Mouse (Mus musculus) embryonic facial prominence, embryonic 13.5 days (tissue): Measurements from ENCODE around the gene Arnt. TPM values are rescaled to one million over a fixed set of nuclear protein-coding genes. Genes with fewer than 3 reads are reported as not detected.
A peak's percentile ranks its signal among the peaks of the same experiment; 100 is the strongest.

Experiments
- ATAC-seq: fragments of 200-750 bp; cut with Nextera tagmentation; 2 replicates; pipeline ENCODE4 v1.8.0; 2017; ENCODE audit warnings: low read depth; ENCODE audit not compliant: insufficient number of reproducible peaks, insufficient read depth, low FRiP score, low TSS enrichment
- H3K27ac ChIP-seq: fragments of 300-500 bp; sonication (generic); 2 replicates; pipeline ENCODE4 v1.5.1; 2015; ENCODE audit warnings: moderate library complexity, mild to moderate bottlenecking, inconsistent platforms
- H3K27me3 ChIP-seq: fragments of 300-500 bp; sonication (generic); 2 replicates; pipeline ENCODE4 v1.6.1; 2015; ENCODE audit warnings: mild to moderate bottlenecking, inconsistent platforms
- H3K36me3 ChIP-seq: fragments of 300-500 bp; sonication (generic); 2 replicates; pipeline ENCODE4 v1.6.1; 2015; ENCODE audit warnings: mild to moderate bottlenecking, inconsistent platforms
- H3K4me1 ChIP-seq: fragments of 300-500 bp; sonication (generic); 2 replicates; pipeline ENCODE4 v1.6.1; 2015; ENCODE audit warnings: inconsistent platforms
- H3K4me2 ChIP-seq: fragments of 300-500 bp; sonication (generic); 2 replicates; pipeline ENCODE4 v1.6.1; 2015; ENCODE audit warnings: moderate library complexity, mild to moderate bottlenecking, inconsistent platforms
- H3K4me3 ChIP-seq: fragments of 300-500 bp; sonication (generic); 2 replicates; pipeline ENCODE4 v1.5.1; 2015; ENCODE audit warnings: mild to moderate bottlenecking, inconsistent platforms
- H3K9ac ChIP-seq: fragments of 300-500 bp; sonication (generic); 2 replicates; pipeline ENCODE4 v1.6.1; 2015; ENCODE audit warnings: mild to moderate bottlenecking, inconsistent platforms
- H3K9me3 ChIP-seq: fragments of 300-500 bp; sonication (generic); 2 replicates; pipeline ENCODE4 v1.6.1; 2016; ENCODE audit warnings: inconsistent platforms
- WGBS: fragments of 180-500 bp; shearing (Covaris S2); methylation state at CpG from one replicate; pipeline ENCODE4 v1.1.7; 2015; ENCODE audit warnings: mixed read lengths; 5-methylcytosine and 5-hydroxymethylcytosine counted together
- polyA plus RNA-seq: library from polyadenylated mRNA; unstranded; fragments of >200 nt; fragmentation: Nextera tagmentation; extraction: Ambion mirVana; gene quantifications from 2 replicates; pipeline ENCODE4 v1.2.1, GENCODE M21; 2015

The Arnt gene
- polyA plus RNA-seq, 1 experiment from 2014 or later = 53.2 TPM

DNA sequence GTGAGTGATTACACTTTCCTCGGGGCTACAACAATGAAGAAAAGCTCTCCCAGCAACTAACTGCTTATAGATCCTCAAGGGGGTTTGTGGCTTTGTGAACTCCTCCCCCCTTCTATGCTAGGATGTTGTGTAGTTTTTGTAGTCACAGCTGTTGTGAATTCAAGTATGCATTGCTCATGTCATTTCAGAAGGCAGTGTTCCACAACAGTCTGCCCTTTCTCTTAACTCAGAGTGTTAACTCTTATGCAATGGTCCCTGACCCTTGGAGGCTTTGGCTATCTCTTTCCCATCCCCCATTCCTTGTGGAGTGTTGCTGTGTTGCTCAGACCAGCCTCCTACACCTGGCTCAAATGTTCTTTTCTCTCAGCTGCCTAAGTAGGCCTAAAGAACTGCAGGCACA lies 25.2 kb downstream of the Arnt start:
- no peak overlapping the region for H3K4me2 ChIP-seq
- ATAC-seq = no peak
- no peak overlapping the region for H3K4me3 ChIP-seq
- H3K36me3 ChIP-seq = peaks cover 43% of the 10 kb centered on the region
- H3K4me1 ChIP-seq = no peaks in the 10 kb centered on the region
- no peak overlapping the region for H3K9ac ChIP-seq
- WGBS = 33% methylated on average over 1 of the region's 1 CpGs
- H3K27ac ChIP-seq = no peak overlapping the region
- no peaks in the 10 kb centered on the region for H3K27me3 ChIP-seq
- no peaks in the 10 kb centered on the region for H3K9me3 ChIP-seq

DNA sequence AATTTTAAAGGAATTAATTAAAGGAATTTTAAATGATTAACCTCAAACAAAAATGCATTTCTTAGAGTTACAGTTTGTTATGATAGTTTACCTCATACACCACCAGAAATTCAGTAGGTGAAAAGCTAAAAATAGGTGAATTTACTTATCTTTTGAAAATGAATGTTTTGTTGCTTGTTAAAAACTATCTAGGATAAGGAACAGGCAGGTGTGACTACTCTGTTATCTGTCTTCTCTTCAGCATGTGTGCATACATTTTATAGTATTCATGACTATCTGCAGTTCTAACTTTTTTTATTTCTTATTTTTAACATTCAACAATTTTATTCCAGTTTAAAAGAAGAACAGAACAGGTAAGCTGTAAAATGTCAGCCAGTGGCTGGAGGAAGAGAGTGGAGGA lies 29.7 kb downstream of the Arnt start:
- H3K4me2 ChIP-seq = no peak overlapping the region
- no peaks in the 10 kb centered on the region for H3K9me3 ChIP-seq
- no peak overlapping the region for H3K4me3 ChIP-seq
- no peak overlapping the region for H3K9ac ChIP-seq
- H3K36me3 ChIP-seq = peaks cover 59% of the 10 kb centered on the region
- no peak for ATAC-seq
- H3K27ac ChIP-seq = no peak overlapping the region
- H3K27me3 ChIP-seq = no peaks in the 10 kb centered on the region
- no peaks in the 10 kb centered on the region for H3K4me1 ChIP-seq

DNA sequence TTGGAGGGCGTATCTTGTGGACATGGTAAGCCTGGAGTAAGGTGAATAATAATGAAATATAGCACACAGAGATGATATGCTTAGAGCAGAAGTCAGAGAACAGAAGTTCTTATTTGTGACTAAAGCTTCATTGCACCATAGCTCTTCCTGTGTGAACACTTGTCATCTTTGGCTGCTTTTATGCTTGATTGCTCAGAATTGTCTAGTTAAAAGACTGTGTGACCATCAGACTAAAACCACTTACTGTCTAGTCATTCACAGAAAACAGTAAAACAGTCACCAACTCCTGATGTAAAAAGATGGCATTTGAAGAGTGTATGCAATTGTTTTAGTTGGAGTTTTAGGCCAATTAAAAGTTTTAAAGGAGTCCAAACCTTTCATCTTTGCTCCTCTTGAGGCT lies 44.8 kb downstream of the Arnt start:
- Histone ChIP-seq H3K9me3 (no peaks in the 10 kb centered on the region), H3K4me2 (no peak overlapping the region), H3K27me3 (no peaks in the 10 kb centered on the region), H3K27ac (no peak overlapping the region), H3K4me3 (no peak overlapping the region), H3K9ac (no peak overlapping the region), H3K36me3 (peaks cover 82% of the 10 kb centered on the region), H3K4me1 (no peaks in the 10 kb centered on the region)
- 94% methylated on average over 1 of the region's 1 CpGs for WGBS
- ATAC-seq = no peak

DNA sequence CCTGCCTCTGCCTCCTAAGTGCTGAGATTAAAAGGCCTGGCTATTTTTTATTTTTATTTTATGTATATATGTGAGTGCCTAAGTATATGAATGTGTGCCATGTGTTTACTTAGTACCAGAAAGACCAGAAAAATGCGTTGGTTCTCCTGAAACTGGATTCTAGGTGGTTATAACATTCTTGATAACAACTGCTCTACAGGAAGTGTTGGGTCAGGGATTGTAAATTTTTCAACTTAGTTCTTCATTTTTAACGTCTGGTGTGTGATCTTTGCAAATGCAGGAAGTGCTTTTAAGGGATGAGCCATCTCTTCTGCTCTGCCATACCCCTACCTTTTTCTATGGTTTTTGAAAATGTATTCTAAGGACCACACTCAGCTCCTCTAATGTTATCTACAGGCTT lies 52.2 kb downstream of the Arnt start:
- Histone ChIP-seq H3K4me2 (no peak overlapping the region), H3K36me3 (peaks cover 81% of the 10 kb centered on the region), H3K9ac (no peak overlapping the region), H3K9me3 (no peaks in the 10 kb centered on the region), H3K27ac (no peak overlapping the region), H3K4me1 (no peaks in the 10 kb centered on the region), H3K4me3 (no peak overlapping the region), H3K27me3 (no peaks in the 10 kb centered on the region)
- ATAC-seq = no peak
- WGBS = 83% methylated on average over 2 of the region's 2 CpGs

DNA sequence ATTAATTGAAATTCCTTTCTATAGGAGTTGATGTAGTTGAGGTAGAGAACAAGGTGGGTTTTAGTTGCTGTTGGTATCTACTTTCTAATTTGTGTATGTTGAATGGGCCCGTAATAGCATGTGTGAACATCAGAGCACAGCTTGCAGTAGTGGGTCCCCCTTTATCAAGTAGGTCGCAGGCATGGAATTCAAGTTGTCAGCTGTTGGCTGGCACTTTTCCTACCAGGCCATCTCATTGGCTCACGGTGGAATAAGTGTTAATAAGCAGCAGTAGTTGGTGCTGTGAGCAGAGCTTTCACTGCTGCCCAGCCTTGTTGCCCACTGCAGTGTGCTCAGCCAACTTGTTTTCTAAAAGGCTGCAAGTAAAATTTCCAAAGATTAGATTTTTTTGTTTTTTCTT lies 54.5 kb downstream of the Arnt start:
- no peaks in the 10 kb centered on the region for H3K9me3 ChIP-seq
- no peak overlapping the region for H3K4me3 ChIP-seq
- H3K27ac ChIP-seq = no peak overlapping the region
- H3K27me3 ChIP-seq = no peaks in the 10 kb centered on the region
- H3K36me3 ChIP-seq = peaks cover 81% of the 10 kb centered on the region
- no peak overlapping the region for H3K9ac ChIP-seq
- peaks cover 3% of the 10 kb centered on the region for H3K4me1 ChIP-seq
- no peak for ATAC-seq
- WGBS = 90% methylated on average over 3 of the region's 3 CpGs
- H3K4me2 ChIP-seq = no peak overlapping the region

DNA sequence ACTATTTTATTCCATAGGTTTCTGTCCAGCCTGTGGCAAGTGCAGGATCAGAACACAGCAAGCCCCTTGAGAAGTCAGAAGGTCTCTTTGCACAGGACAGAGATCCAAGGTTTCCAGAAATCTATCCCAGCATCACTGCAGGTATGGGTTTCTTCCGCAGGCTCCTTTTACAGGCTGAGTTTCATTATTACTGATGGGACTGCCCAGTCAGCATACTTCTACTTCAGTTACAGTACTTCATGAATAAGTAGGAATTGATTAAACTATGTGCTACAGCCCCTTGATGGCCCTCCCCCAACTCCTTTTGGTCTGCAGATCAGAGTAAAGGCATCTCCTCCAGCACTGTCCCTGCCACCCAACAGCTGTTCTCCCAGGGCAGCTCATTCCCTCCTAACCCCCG lies 56.0 kb downstream of the Arnt start:
- Histone ChIP-seq H3K27me3 (no peaks in the 10 kb centered on the region), H3K4me1 (peaks cover 16% of the 10 kb centered on the region), H3K4me3 (no peak overlapping the region), H3K9me3 (no peaks in the 10 kb centered on the region), H3K27ac (no peak overlapping the region), H3K9ac (no peak overlapping the region), H3K36me3 (peaks cover 87% of the 10 kb centered on the region), H3K4me2 (no peak overlapping the region)
- no peak for ATAC-seq
- 87% methylated on average over 2 of the region's 2 CpGs for WGBS

DNA sequence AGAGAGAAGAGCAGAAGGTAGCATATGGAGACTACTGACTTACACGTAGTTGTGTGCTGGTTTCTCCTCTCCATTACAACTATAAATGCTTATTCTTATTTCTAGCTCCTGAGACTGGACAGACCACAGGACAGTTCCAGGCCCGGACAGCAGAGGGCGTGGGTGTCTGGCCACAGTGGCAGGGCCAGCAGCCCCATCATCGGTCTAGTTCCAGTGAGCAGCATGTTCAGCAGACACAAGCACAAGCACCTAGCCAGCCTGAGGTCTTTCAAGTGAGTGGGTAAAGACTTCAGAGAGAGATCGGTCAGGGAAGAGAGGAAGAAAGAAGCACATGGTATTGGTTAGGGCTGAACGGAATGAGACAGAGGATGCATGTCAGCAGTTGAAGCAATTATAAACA lies 60.2 kb downstream of the Arnt start:
- H3K9ac ChIP-seq = no peak overlapping the region
- ATAC-seq = no peak
- peak overlapping the region; percentile 85 for H3K27ac ChIP-seq
- peaks cover 65% of the 10 kb centered on the region for H3K36me3 ChIP-seq
- H3K9me3 ChIP-seq = no peaks in the 10 kb centered on the region
- no peak overlapping the region for H3K4me2 ChIP-seq
- WGBS = 22% methylated on average over 6 of the region's 6 CpGs
- H3K27me3 ChIP-seq = no peaks in the 10 kb centered on the region
- no peak overlapping the region for H3K4me3 ChIP-seq
- peaks cover 27% of the 10 kb centered on the region for H3K4me1 ChIP-seq

DNA sequence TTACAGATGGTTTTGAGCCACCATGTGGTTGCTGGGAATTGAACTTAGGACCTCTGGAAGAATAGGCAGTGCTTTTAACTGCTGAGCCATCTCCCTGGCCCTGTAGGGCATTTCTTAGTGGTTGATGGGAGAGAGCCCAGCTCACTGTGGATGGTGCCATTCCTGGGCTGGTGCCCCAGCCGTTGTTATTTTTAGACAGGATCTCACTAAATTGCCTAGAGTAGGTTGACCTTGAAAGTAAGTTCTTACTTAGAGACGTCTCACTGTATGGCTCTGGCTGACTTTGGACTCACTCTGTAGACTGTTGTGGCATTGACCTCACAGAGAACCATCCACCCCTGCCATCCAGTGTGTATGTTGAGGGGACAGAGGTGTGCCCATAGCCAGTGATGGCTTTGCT lies 64.0 kb downstream of the Arnt start:
- H3K36me3 ChIP-seq = peaks cover 31% of the 10 kb centered on the region
- H3K27ac ChIP-seq = peak overlapping the region; percentile 29; the same call in 1 of the 2 replicates
- H3K9ac ChIP-seq = no peak overlapping the region
- 0 out of 2 replicates have a peak overlapping the region, but pooled peaks have one; percentile 65 for H3K4me2 ChIP-seq
- peaks cover 42% of the 10 kb centered on the region for H3K4me1 ChIP-seq
- H3K27me3 ChIP-seq = no peaks in the 10 kb centered on the region
- no peak for ATAC-seq
- H3K9me3 ChIP-seq = no peaks in the 10 kb centered on the region
- WGBS = 74% methylated on average over 2 of the region's 2 CpGs
- H3K4me3 ChIP-seq = no peak overlapping the region

DNA sequence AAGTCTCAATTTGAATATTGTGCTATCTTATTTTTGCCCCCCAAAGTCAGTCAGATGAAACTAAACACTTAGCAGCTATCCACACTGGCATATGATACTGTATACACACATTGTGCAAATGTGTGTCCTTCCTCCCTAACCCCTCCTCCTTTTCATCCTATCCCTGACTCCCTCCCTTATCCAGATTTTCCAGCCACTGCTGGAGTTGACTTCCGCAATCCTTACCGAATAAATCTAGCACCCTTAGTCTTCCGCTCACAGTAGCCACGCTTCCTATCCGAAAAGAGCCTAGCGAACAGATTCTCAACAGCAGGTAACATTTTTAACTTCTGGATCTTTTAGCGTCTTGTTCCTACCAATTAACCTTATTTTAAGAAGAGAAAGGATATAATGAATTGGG lies 64.8 kb downstream of the Arnt start, which contains the start of gene Ctsk:
Ctsk (plus strand) TSS at position 233 of the 400 bp plus-strand sequence.
- 42% methylated on average over 7 of the region's 7 CpGs for WGBS
- ATAC-seq = no peak

DNA sequence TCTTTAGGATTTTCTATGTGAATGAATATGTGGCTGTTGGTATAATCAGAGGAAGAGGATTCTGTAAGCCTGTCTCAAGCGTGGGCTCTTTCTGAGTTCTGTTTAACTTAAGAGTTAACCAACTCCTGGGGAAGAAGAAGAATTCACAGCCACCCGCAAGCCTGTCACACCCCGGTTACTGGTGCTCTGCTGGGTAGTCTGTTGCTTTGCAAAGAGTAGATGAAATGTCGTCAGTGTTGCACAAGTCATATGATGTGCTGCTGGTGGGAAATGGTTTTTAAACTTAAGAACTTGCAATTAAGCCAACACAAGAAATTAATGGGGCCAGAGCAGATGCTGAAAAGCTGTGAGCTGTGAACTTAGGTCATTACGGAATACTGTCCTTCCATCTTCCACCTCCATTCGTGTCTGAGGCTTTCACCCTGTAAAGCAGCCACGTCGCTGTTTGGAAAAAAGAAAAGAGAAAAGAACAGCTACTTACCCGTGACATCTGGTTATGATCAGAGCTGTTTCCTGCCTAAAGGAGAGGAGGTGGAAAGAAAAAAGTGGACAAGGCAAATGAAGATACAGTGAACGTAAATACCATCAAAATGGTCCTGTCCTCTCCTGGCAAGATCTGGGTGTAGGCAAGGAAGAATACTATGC lies 65.4 kb downstream of the Arnt start:
- Histone ChIP-seq H3K9me3 (no peaks in the 10 kb centered on the region), H3K4me2 (peak overlapping the region; percentile 65), H3K27me3 (no peaks in the 10 kb centered on the region), H3K4me1 (peaks cover 31% of the 10 kb centered on the region), H3K4me3 (peak overlapping the region; percentile 41), H3K27ac (peak overlapping the region; percentile 82), H3K9ac (peak overlapping the region; percentile 65), H3K36me3 (peaks cover 23% of the 10 kb centered on the region)
- 19% methylated on average over 10 of the region's 10 CpGs for WGBS
- ATAC-seq = no peak

More for the DNA sequence above, 64.8 kb downstream of the Arnt start, which contains the start of gene Ctsk:
- Histone ChIP-seq H3K4me1 (peaks cover 36% of the 10 kb centered on the region), H3K27ac (peak within 1 kb of the TSS; percentile 82), H3K36me3 (peaks cover 28% of the 10 kb centered on the region), H3K4me2 (peak within 1 kb of the TSS; percentile 65), H3K4me3 (peak within 1 kb of the TSS; percentile 41), H3K9ac (peak within 1 kb of the TSS; percentile 65), H3K27me3 (no peaks in the 10 kb centered on the region), H3K9me3 (no peaks in the 10 kb centered on the region)

DNA sequence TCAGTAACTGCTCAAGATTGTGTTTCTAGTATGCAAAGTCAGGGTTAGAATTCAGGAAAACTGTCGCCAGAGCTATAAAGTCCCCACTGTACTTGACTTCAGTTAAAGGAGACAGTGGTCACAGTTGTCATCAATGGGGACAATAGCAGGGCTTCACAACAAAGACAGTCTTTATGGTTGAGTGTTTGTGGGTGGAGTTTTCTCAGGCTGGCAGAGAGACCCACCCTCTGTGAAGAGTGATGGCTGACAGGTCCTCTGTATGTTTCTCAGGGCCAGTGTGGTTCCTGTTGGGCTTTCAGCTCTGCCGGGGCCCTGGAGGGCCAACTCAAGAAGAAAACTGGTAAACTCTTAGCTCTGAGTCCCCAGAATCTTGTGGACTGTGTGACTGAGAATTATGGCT lies 68.1 kb downstream of the Arnt start:
- Histone ChIP-seq H3K9me3 (no peaks in the 10 kb centered on the region), H3K9ac (no peak overlapping the region), H3K4me3 (no peak overlapping the region), H3K27ac (no peak overlapping the region), H3K36me3 (peaks cover 19% of the 10 kb centered on the region), H3K27me3 (no peaks in the 10 kb centered on the region), H3K4me1 (peaks cover 26% of the 10 kb centered on the region), H3K4me2 (no peak overlapping the region)
- 45% methylated on average over 2 of the region's 2 CpGs for WGBS
- ATAC-seq = no peak

DNA sequence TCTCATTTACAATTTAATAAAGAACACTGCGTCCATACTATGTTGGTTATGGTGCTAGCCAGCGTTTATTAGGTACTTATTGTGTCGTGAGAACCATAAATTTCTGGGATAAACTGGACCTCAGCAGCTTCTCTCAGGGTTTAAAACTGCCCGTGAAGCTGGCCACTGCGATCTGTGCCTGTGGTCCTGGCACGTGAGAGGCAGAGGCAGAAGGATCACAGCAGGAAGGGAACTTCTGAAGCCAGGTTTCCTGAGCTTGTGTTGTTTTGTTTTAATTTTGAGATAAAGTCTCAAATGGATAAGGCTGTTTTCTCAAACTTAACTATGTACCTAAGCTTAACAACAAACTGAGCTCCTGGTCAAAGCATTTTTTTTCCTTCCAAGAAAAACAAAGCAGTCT lies 75.2 kb downstream of the Arnt start:
- Histone ChIP-seq H3K27me3 (no peaks in the 10 kb centered on the region), H3K4me2 (no peak overlapping the region), H3K9me3 (no peaks in the 10 kb centered on the region), H3K36me3 (peaks cover 28% of the 10 kb centered on the region; the same call in 1 of the 2 replicates), H3K9ac (no peak overlapping the region), H3K27ac (no peak overlapping the region), H3K4me1 (no peaks in the 10 kb centered on the region), H3K4me3 (no peak overlapping the region)
- WGBS = 76% methylated on average over 6 of the region's 6 CpGs
- no peak for ATAC-seq
